8 mouse cellular contexts compared by ENCODE assay signal in the genomic region with DNA sequence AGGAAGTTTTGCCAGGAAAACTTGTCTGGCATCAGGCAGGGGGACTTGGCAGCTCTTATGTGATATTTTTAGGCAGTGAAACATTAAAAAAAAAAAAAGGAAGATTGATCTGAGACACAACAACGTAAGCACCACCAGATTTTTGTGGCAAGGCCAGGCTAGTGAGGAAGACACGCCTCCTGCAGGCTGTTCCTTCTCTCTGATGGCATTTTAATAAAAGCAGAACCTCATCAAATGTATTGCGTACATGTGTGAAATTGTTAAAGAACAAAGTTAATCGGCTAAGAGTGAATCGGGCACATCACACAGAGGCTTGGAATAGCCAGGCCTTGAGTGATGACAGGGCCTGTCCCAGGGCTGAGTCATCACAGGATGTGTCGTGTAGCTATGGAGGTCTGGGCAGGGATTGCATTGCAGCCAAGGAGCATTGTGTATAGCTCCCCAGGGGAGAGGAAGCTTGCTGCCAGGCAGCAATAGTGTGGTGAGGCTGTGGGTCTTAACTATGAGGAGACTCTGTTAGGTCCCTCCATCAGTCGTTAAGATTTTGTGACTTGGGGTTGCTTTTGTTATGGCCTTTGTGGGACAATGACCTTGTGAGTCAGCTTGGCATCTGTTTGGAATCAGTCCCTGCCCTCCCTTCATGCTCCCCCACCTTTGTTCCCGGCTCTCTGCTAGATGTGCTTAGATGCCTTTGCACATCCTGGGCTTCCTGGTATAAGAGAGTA. TPM values are rescaled to one million over a fixed set of nuclear protein-coding genes. Genes with fewer than 3 reads are reported as not detected.
DNase-seq lines count a peak whose midpoint lies in the region; ATAC-seq and TF ChIP-seq lines count a peak whose summit lies in the region.

No protein-coding gene starts in this region.

- no peak overlapping the region for H3K27ac ChIP-seq in intestine, postnatal 0 days (ENCODE audit: low read depth, low read length)
- H3K27ac ChIP-seq in intestine, embryonic 16.5 days (ENCODE audit: low read length) = no peak overlapping the region
- peak overlapping the region; percentile 76 for H3K27ac ChIP-seq in heart, postnatal 0 days (ENCODE audit: low read depth)
- H3K27ac ChIP-seq in midbrain, embryonic 14.5 days (replicated peaks; ENCODE audit: low read depth, low read length) = no peak overlapping the region

- H3K4me3 ChIP-seq in intestine, postnatal 0 days (ENCODE audit: low read depth, low read length) = no peak overlapping the region
- no peak overlapping the region for H3K4me3 ChIP-seq in intestine, embryonic 16.5 days (ENCODE audit: low read length)
- no peak overlapping the region for H3K4me3 ChIP-seq in heart, postnatal 0 days (ENCODE audit: low read depth, low read length)
- no peak overlapping the region for H3K4me3 ChIP-seq in midbrain, embryonic 14.5 days (replicated peaks; ENCODE audit: low read depth, low read length)

- WGBS in intestine, postnatal 0 days = 52% methylated on average over 8 of the region's 8 CpGs
- 49% methylated on average over 8 of the region's 8 CpGs for WGBS in intestine, embryonic 16.5 days
- WGBS in heart, postnatal 0 days = 9% methylated on average over 8 of the region's 8 CpGs
- 51% methylated on average over 8 of the region's 8 CpGs for WGBS in midbrain, embryonic 14.5 days

- no peaks in the 10 kb centered on the region for H3K9me3 ChIP-seq in intestine, postnatal 0 days (ENCODE audit: control insufficient read depth)
- no peaks in the 10 kb centered on the region for H3K9me3 ChIP-seq in intestine, embryonic 16.5 days (ENCODE audit: control insufficient read depth, low read length)
- no peaks in the 10 kb centered on the region for H3K9me3 ChIP-seq in heart, postnatal 0 days (replicated peaks; ENCODE audit: control insufficient read depth, low read length)
- no peaks in the 10 kb centered on the region for H3K9me3 ChIP-seq in midbrain, embryonic 14.5 days (ENCODE audit: control insufficient read depth, low read length)

- no peak for ATAC-seq in intestine, postnatal 0 days
- ATAC-seq in intestine, embryonic 16.5 days = no peak
- ATAC-seq in heart, postnatal 0 days (ENCODE audit: insufficient read depth, low read depth) = peak; percentile 96
- ATAC-seq in midbrain, embryonic 14.5 days (ENCODE audit: low FRiP score, low TSS enrichment) = no peak

- 0 out of 2 replicates have a peak, but pooled peaks have one; percentile 17 for TF ChIP-seq CTCF in intestine, postnatal 0 days (IDR thresholded peaks at IDR 0.05; ENCODE audit: low read depth)
- peak; percentile 23; the same call in 1 of the 2 replicates for TF ChIP-seq CTCF in heart, postnatal 0 days (IDR thresholded peaks at IDR 0.05; ENCODE audit: low read depth)

- H3K9ac ChIP-seq in intestine, postnatal 0 days (ENCODE audit: low read depth, low read length) = no peak overlapping the region
- no peak overlapping the region for H3K9ac ChIP-seq in intestine, embryonic 16.5 days (ENCODE audit: low read depth, low read length)
- no peak overlapping the region for H3K9ac ChIP-seq in heart, postnatal 0 days (replicated peaks; ENCODE audit: low read depth, low read length)
- no peak overlapping the region for H3K9ac ChIP-seq in midbrain, embryonic 14.5 days (replicated peaks; ENCODE audit: low read length)

- no peaks in the 10 kb centered on the region for H3K4me1 ChIP-seq in intestine, postnatal 0 days (replicated peaks; ENCODE audit: control insufficient read depth, insufficient read depth, low read length)
- H3K4me1 ChIP-seq in intestine, embryonic 16.5 days (ENCODE audit: control insufficient read depth, insufficient read depth, low read length) = no peaks in the 10 kb centered on the region
- peaks cover 8% of the 10 kb centered on the region; the same call in 1 of the 2 replicates for H3K4me1 ChIP-seq in heart, postnatal 0 days (ENCODE audit: control insufficient read depth, insufficient read depth)
- H3K4me1 ChIP-seq in midbrain, embryonic 14.5 days (ENCODE audit: control insufficient read depth, insufficient read depth, low read length) = no peaks in the 10 kb centered on the region

- H3K27me3 ChIP-seq in intestine, postnatal 0 days (replicated peaks; ENCODE audit: control insufficient read depth, insufficient read depth, low read length) = no peaks in the 10 kb centered on the region; the same call in 1 of the 2 replicates
- no peaks in the 10 kb centered on the region for H3K27me3 ChIP-seq in intestine, embryonic 16.5 days (replicated peaks; ENCODE audit: control insufficient read depth, insufficient read depth, low read length)
- no peaks in the 10 kb centered on the region for H3K27me3 ChIP-seq in heart, postnatal 0 days (ENCODE audit: control insufficient read depth, insufficient read depth, low read length)
- H3K27me3 ChIP-seq in midbrain, embryonic 14.5 days (ENCODE audit: control insufficient read depth, insufficient read depth, low read length) = no peaks in the 10 kb centered on the region

- no peak overlapping the region for H3K4me2 ChIP-seq in intestine, postnatal 0 days (replicated peaks; ENCODE audit: low read depth)
- H3K4me2 ChIP-seq in intestine, embryonic 16.5 days (ENCODE audit: low read depth, low read length) = no peak overlapping the region
- H3K4me2 ChIP-seq in heart, postnatal 0 days (ENCODE audit: low read depth, low read length) = peak overlapping the region; percentile 27
- H3K4me2 ChIP-seq in midbrain, embryonic 14.5 days (ENCODE audit: low read length) = no peak overlapping the region

- no peak for TF ChIP-seq EP300 in heart, postnatal 0 days (IDR thresholded peaks at IDR 0.05; ENCODE audit: low read depth)

- no peaks in the 10 kb centered on the region for H3K36me3 ChIP-seq in intestine, postnatal 0 days (ENCODE audit: control insufficient read depth, insufficient read depth)
- no peaks in the 10 kb centered on the region for H3K36me3 ChIP-seq in intestine, embryonic 16.5 days (ENCODE audit: control insufficient read depth, insufficient read depth, low read length)
- peaks cover 43% of the 10 kb centered on the region for H3K36me3 ChIP-seq in heart, postnatal 0 days (replicated peaks; ENCODE audit: control insufficient read depth, insufficient read depth, low read length)
- H3K36me3 ChIP-seq in midbrain, embryonic 14.5 days (ENCODE audit: control insufficient read depth, insufficient read depth, low read length) = no peaks in the 10 kb centered on the region

- DNase-seq in adrenal gland, adult 8-10 months = peak; percentile 85
- DNase-seq in embryo, embryonic 9.5 days (ENCODE audit: extremely low spot score) = peak; percentile 29
- peak; percentile 79 for DNase-seq in heart, postnatal 0 days (ENCODE audit: low spot score)
- DNase-seq in layer of hippocampus, postnatal 10 days (ENCODE audit: low spot score in 2 of 2) = peak; percentile 11 to 19
- DNase-seq in midbrain, embryonic 14.5 days = peak; percentile 26
- DNase-seq in urinary bladder, postnatal 10 days (ENCODE audit: low spot score) = no peak

RNA-seq across cellular contexts. Expression of gene Lrrk2, which starts 30.2 kb away (rescaled TPM):
- polyA plus RNA-seq in intestine, postnatal 0 days (2015; fragmentation: Nextera tagmentation; extraction: Ambion mirVana) = 2.5 and 2.6 TPM in 2 replicates
- 1.7 and 1.9 TPM in 2 replicates for polyA plus RNA-seq in intestine, embryonic 16.5 days (2015; fragmentation: Nextera tagmentation; extraction: Ambion mirVana)
- 10 to 100 TPM; 16.4 to 99.1 (median 40.1) TPM for total RNA-seq in adrenal gland, adult 8-10 months (2022)
- total RNA-seq in heart, postnatal 0 days (2014; rRNA removed; ENCODE audit: low replicate concordance) = 4.1 and 5.3 TPM in 2 replicates
- polyA plus RNA-seq in heart, postnatal 0 days (2015; fragmentation: Nextera tagmentation; extraction: Ambion mirVana) = 3.6 and 3.7 TPM in 2 replicates
- 10 to 100 TPM; 10.2 to 14.0 TPM for total RNA-seq in layer of hippocampus, postnatal 10 days (2021)
- polyA plus RNA-seq in midbrain, embryonic 14.5 days (2014; fragmentation: Nextera tagmentation; extraction: Ambion mirVana) = 1.5 and 1.8 TPM in 2 replicates
